Mouse (Mus musculus) natural killer cell, adult 2 months (primary cell): ENCODE measurements around the gene Ncr1.
A peak's percentile ranks its signal among the peaks of the same experiment; 100 is the strongest.
"Not testable (repeated sequence)": the region's sequence is repeated elsewhere in the genome, so short reads cannot be mapped to it uniquely, and the experiment has no call there.

Experiments used
- DNase-seq, 2 experiments: peaks; one replicate each; pipeline ENCODE4 v3.0.0; 2022; ENCODE audit warnings: low spot score in 2 of 2

The Ncr1 gene

GRCm38 (mm10) chr7:4337509-4337908, at the start of gene Ncr1:
Gene Ncr1, plus strand, starts transcription at chr7:4337724.
- DNase-seq: peak; percentile 74 to 91

DNA sequence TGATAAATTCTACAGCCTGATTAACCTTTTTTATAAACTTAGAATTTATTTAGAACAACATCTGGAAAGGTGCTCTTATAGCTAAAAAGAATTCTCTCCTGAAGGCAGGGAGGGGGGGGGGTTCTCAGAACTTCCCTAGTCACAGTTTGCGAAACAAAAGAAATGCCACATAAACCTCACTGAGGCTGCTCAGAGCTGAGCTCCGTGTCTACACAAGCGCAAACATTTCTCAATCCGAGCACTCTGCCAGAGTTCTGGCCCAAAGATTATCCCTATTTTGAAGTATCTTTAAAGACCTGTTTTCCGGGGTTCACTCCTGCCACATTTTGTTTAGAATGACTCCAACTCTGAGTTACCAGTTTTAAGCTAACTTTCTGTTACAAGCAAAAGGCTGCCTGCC, 44.9 kb upstream of the Ncr1 start:
- DNase-seq: no peak

GRCm38 (mm10) chr7:4297189-4297588, 40.3 kb upstream of the Ncr1 start:
- DNase-seq: peak; percentile 63 to 70

DNA sequence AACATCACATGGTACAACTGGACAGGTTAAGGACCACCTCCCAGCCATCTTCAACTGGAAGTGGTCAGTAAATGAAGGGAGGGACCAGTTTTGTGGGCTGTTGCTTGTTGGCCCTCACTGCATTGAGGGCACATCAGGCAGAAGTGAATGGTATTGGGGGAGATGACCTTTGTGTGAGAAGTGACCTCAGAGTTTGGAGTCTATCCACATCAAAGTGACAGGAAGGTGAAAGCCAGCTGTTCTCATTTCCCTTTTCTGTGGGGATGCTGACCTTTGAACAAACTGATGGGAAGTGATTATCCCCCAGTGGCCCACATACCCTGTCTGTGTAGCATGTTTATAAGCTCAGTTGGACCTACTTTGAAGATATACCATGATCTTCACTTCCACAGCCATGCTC, 37.4 kb upstream of the Ncr1 start:
- DNase-seq: peak in 1 of 2 experiments; percentile 30

DNA sequence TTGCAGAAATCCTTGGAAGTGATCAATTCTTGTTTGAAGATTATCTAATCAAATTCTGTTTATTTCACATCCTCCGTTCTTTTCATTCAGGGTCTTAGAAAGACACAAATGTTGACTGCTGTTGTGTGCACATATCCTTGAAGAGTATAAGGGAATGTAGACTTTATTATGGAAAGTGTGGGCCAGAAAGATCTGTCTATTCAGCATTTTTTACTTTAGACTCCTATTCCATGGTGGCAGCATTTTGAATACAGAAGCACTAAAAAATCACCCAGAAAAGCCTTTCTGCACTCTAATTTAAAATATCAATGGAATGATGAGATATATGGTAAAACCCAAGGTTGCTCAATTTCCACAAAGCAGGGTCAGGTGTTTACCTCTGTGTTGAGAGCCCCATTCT, 34.1 kb upstream of the Ncr1 start:
- DNase-seq: no peak

DNA sequence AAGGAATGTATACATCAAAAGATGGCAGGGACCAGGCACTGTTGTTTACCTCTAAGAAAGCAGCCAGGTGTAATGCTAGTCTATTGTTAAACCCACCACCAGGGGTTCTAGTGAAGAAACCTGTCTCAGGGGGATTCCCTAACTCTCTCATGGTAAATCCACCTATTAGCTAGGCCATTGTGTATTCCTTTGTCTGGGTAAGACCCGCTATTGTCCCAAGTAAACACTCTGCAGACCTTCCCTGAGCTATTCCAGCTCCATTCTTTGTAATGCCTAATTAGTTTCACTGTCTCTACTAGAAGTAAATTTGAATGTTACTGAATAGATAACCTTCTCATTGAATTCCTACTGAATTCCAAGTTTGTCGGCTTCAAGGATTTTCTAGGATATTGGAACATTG, 24.4 kb upstream of the Ncr1 start:
- DNase-seq: not testable (repeated sequence)

DNA sequence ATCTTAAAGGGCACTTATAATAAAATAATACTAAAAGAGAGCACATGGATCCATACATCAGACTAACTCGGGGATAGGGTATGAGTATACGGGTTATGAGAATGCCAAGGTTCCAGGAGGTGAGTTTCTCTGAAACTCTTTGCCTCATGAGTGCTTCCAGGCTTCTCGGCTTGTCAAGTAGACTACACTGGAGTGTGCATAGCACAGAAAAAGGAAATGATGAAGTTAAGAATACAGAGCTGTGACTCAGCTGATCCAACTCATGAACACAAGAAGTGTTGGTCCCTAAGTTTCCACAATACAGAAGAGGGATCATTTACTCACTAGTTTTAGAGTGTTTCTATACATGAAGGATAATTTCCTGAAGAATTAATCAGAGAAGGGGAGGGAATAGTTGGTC, 24.0 kb upstream of the Ncr1 start:
- DNase-seq: not testable (repeated sequence)

DNA sequence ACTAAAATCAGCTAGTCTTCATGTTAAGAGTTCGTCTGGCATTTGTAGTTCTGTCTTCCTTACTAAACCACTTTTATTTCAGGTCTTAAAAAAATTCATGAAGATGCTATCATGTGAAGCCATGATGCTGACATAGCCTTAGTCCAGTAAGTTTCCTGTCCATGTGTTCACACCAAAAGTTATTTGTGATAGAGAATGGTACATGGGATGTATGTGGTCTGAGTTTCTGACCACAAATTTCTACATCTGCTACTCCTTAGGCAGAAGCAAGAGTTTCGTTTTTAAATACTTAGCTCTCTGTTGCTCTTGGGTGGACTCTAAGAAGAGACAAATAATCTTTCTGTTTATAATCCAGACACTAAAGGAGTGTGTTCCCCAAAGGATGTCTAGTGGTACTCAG, 14.2 kb upstream of the Ncr1 start:
- peak in 1 of 2 experiments; percentile 65 for DNase-seq

DNA sequence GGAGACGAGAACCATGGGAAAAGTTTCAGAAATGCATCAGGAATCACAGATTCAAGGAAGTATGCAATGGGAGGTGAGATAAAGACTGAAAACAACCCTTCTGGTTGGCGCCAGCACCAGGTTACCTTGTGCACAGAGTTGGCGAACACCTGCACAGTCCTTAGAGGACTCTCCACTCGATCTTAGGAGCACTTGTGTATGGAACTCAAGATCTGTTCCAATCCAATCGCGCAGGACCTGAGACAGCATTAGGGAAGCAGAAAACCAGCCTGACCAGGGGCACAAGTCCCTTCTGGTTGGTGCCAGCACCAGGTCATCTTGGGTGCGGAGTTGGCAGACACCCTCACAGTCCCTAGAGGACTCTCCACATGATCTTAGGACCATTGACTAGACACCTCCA, 36.0 kb downstream of the Ncr1 start:
- no peak for DNase-seq
